Mouse (Mus musculus): ENCODE measurements around the gene Bank1.

- TF ChIP-seq CTCF (IDR thresholded peaks at IDR 0.05; ENCODE audit: borderline replicate concordance, control insufficient read depth, extremely low read depth, insufficient read depth, low read length, poor library complexity) (no peak), POLR2A (IDR thresholded peaks at IDR 0.05; ENCODE audit: control insufficient read depth, extremely low read depth, insufficient read depth, low read length, poor library complexity) (no peak)
Observed at GRCm38 (mm10) chr3:136165167-136166032, 160.5 kb downstream of the Bank1 start.
